Comparison of ENCODE assay signal across 14 mouse cellular contexts in genomic region chr1:117650236-117650635, GRCm38 (mm10). TPM values are rescaled to one million over a fixed set of nuclear protein-coding genes. Genes with fewer than 3 reads are reported as not detected.
"Had no signal": no experiment of that assay in that cellular context is flagged by ENCODE, and none has a peak within 500 bp of the region (broad histone marks: within the 10 kb centered on the region; RNA-seq: fewer than 3 reads in every experiment).

No protein-coding gene starts in this region.

RNA-seq across cellular contexts. Expression of gene Gm28363, which starts 46.7 kb away (rescaled TPM):
- total RNA-seq: common myeloid progenitor, adult 5-6 weeks; forebrain, postnatal 0 days; gastrocnemius, adult 18-20 months; gastrocnemius, adult 2 months; gastrocnemius, adult 8-10 months; gastrocnemius, postnatal 10 days; gastrocnemius, postnatal 14 days; gastrocnemius, postnatal 25 days; gastrocnemius, postnatal 36 days; gastrocnemius, postnatal 4 days; granulocyte monocyte progenitor cell, adult 5-6 weeks; heart, adult 18-20 months; heart, adult 2 months; heart, adult 8-10 months had no signal
